Mouse (Mus musculus): Measurements from ENCODE around the gene Usp35.
A peak's percentile ranks its signal among the peaks of the same experiment; 100 is the strongest.

Gene Usp35

DNA sequence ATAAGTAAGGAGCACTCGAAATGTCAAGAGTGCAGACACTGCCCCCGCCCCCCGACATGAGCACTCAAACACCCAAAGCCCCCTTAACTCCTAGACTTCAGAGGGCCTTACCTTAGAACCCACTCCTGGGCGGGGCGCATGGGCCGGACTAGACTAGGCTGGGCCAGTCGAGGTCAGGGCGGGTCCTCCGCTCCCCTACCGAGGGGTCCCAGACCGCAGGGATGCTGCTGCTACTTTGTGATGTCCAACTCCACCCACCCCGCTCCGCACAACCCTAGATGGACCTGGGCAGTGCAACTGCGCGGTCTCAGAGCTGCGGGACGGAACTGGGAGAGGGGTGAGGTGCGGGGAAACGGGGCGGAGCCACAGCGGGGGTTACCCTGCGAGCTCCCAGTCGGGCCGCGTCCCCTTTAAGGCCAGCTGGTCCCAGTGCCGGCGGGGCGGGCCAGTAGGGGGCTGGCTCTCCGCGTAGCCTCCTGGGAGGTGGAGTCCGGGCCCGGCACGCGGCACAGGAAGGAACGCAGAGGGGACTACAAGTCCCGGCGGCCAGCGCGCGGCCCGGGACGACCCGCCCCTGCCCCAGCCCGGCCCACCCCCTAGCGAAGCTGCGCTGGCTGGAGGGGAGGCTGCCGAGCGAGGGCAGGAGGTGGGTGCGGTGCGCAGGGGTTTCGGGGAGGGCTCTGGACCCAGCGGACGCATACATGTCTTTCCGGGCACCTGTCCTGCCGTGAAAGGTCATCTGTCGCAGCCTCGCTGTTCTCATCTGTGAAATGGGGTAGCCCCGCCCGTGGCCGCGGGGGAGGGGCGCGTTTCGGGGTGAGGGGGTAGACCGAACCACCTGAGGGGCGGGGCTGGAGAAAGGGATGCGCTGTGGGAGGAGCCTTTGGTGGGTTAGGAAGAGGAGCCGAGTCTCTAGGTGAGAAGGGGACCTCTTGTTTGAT, at the start of gene Usp35, which contains the start of gene Kctd21:
Gene Usp35, minus strand, starts transcription at position 295 of the 941 bp plus-strand sequence.
Gene Kctd21, plus strand, starts transcription at position 602 of the 941 bp plus-strand sequence.
- DNase-seq, result peak; percentile 92 to 94

DNA sequence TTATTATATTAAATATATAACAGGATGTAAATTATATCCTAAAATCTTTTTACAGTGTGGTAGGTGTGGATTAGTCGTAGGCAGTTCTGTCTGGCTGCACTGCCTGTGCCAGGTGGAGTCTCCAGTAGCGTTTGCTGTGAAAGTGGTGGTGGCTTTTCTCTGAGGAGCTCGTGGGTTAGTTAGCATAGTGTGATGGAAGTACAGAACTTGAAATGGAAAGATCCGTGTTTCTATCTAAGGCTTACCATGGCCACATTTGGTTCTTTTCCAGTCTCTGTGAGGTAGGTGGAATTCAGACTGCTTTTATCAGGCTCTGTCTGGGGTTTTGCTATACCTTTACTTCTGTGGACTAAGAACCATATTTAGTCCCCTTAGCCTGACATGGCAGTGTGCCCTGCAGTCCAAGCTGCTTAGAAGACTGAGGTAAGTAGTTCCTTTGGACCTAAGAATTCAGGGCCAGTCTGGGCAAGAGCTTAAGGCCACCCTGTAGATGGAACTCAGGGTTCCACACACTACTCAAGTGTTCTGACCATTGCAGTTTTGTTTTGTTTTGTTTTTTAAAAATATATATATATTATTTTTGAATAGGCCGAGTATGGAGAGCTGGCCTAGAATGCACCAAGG, 48.8 kb upstream of the Usp35 start:
- DNase-seq, result no peak

DNA sequence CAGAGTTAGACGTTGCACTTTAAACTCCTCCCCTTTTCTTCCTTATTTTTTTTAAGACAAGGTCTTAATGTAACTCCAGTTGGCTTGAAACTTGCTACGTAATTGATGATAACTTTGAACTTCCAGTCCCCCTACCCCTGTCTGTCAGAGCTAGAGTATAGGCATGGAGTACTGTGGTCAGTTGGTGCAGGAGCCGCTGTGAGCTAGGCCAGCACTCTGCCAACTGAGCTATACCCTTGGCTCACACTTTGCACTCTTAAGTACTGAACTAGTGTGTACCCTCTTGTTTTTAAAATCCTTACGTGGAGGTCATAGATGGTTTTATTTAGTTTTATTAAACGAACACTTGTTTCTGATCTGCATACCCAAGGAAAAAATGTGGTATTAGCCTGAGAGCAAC, 47.5 kb upstream of the Usp35 start:
- DNase-seq, result no peak

DNA sequence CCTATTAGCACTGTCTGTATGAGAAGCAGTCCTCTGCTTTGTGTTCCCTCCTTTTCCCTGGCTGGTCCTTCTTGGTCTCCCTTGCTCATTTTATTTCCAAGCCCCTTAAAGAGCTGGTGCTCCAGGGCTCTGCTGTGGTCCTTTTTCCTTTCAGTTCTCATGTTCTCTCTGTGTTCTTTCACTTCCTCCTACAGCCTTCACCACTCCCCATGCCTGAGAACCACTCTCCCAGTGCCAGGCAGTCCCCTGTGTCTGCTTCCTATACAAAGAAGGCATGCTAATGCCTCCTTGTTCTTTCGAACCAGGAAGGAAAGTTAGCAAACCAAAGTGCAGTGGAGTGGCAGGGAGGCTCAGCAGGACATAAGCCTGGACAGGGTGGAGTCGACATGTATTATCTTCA, 44.1 kb upstream of the Usp35 start:
- DNase-seq, result no peak

DNA sequence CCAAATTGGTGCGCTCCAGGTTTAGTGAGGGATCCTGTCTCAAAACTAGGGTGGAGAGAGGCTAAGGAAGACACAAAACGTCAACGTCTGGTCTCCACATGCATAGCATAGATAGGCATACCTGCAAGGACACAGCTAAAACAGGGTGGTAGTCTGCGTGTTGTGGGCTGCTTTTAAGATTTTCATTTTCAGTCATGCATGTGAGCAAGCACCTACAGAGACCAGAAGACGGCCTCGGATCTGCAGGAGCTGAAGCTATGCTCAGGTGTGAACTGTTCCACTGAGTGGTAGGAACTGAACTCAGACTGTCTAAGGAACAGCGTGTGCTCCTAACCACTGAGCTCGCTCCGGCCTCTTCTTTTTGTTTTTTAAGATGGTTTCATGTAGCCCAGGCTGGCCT, 43.3 kb upstream of the Usp35 start:
- DNase-seq, result no peak

GRCm38 (mm10) chr7:97365887-97366286, 34.1 kb upstream of the Usp35 start:
- DNase-seq, result no peak

DNA sequence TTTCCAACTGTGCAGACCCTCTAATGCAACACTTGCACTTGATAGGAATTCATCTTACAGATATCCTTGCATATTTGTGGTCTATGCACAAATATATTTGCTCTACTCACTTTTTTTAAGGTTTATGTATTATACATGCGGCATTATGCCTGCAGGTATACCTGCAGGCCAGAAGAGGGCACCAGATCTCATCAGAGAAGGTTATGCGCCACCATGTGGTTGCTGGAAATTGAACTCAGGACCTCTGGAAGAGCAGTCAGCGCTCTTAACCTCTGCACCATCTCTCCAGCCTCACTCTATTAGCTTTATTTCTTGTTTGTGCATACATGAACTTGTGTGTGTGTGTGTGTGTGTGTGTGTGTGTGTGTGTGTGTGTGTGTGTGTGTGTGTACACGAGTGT, 29.6 kb upstream of the Usp35 start:
- DNase-seq, result peak in 1 of 2 experiments; percentile 22

GRCm38 (mm10) chr7:97360955-97361354, 29.1 kb upstream of the Usp35 start:
- DNase-seq, result no peak

DNA sequence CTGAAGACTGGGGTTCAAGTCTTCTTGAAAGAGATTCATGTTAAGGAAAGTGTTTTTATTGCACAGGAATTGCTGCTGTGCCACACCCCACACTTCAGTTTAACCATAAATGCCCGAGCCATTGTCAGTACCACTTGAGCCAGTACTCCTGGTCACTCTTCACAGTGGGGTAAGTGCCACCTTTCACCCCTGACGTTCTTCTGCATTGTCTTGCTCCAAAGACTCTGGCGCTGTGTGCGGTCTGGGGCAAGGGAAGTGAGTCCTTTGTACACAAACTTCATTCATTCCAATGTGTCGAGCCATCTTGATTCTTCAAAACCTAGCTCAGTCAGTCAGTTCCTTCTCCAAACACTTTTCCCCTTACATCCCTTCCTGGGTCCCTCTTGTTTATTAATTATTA, 28.3 kb upstream of the Usp35 start:
- DNase-seq, result no peak

GRCm38 (mm10) chr7:97358347-97358746, 26.5 kb upstream of the Usp35 start:
- DNase-seq, result no peak

GRCm38 (mm10) chr7:97357840-97358239, 26.0 kb upstream of the Usp35 start:
- DNase-seq, result no peak

DNA sequence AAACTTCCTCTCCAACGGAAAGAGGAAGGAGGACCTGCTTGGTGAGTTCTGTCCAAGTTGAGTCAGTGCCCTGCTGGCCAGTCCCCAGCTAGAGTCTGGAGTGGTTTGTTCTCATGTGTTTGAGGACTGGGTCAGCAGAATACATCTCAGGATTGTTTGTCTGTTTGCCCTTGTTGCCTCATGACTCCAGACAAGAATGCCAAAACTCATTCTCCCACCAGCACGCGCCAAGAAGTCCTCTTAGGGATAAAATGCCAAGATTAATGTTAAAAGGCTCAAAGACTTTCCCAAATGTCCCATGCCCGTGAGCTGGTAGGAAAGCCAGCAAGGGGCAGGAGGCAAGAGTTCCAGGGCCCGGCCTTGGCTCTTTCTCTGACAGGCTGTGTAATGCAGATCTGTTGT, 25.1 kb upstream of the Usp35 start:
- no peak for DNase-seq

DNA sequence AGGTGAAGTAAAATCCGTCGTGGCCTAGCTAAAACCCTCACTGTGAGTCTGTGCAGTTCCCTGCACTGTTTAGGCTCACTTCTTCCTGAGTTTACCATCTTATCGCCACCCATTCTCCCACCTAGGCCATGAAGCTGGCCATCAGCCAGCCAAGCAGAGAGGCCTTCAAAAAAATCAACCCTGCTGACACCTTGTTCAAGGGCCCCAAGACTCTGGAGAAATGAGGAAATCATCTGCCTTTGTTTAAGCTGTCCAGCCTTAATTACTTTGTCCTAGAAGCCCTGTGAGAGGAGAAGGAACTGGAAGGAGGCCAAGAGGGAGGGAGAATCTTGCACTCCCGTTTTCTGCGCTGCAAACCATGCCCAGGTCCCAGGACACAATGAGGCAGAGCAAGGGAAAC, 24.4 kb upstream of the Usp35 start:
- no peak for DNase-seq

DNA sequence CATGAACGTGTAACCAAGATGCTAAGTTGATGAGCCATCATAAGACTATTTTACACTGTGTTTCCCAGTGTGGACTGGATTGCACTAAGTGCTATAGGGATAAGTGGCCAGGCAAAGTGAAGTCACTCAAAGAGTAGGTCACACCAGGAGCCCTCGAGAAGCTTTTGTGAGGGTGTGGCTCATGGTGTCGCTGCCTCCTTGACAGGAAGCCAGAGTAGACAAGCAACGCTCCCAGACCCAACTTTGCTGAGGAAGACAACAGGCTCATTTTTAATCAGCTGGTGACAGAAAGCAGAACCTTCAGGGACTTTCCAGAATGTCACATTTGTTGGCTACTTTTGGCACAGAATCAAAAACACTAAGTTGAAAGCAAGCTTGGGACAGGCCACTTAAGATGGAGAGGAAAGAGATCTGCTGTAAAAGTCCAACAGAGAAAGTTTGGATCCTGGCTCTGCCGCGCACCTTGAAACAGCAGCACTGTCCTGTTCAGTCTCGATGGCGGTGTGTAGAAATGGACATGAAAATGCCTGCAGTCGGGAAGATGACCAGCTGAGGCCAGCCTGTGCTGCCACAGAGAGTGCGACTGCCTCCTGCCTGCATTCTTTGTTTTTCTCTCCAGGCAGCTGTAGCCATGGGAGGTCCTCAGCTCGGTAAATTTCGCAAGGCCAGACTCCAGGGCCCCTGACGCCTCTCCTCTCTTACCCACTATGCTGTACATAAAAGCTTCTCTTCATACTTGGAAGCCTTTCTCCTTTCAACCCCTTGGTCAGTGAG, 23.4 kb upstream of the Usp35 start:
- no peak for DNase-seq

DNA sequence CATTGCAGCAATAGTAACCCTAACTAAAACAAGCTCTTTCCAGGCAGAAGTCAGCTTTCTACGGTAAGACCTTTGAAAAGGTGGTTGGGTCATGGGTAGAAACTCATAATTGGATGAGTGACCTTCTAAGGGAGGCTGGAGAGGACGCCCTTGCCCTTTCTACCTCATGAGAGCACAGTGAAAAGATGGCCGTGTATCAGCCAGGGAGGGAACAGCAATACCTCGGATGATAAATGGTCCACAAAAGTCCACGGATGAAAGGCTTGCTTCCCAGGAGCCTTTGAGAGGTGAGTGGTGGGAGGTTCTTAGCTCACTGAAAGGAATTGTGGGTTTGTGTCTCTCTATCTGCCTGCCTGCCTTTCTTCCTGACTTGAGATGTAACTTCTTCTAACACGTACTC, 21.5 kb upstream of the Usp35 start:
- DNase-seq, result no peak

DNA sequence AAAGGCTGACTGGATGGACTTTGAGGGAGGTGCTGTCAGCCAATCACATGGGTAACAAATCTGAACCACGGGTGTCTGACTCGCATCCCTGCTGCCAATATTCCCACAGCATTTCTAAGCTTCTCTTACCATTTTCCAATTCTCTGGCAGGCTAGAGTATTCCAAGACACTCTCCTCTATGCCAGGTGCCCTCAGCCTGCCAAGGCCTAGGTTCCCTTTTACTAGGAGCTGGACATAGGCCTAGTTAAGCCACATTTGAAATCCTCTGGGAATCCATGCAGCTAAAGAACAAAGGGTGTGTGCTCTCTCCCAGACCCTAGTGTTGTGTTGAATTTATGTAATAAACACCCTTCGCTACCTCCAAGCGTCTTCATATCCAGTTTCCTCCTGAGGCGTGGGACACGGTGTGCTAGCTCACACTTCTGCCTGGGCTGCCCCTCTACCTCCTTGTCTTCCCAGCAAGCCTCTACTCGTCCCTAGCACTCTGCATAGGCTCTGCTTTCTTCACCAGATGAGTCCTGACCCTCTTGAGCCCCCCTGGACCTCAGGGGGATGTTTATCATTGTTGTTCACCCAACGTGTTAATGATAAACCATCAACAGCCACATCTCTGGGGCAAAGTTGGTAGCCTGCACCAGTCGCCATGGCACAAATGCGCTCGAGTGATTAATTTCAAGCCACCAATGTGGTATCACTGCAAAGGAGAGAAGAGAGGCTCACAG, 20.1 kb upstream of the Usp35 start:
- DNase-seq, result no peak

- no peak for DNase-seq
These were observed 19.1 kb upstream of the Usp35 start for GRCm38 (mm10) chr7:97350891-97351290.

- no peak for DNase-seq
These were observed 17.6 kb upstream of the Usp35 start for GRCm38 (mm10) chr7:97349438-97349837.

- no peak for DNase-seq
These were observed 17.0 kb upstream of the Usp35 start for GRCm38 (mm10) chr7:97348836-97349235.

GRCm38 (mm10) chr7:97348318-97348717, 16.5 kb upstream of the Usp35 start:
- no peak for DNase-seq

DNA sequence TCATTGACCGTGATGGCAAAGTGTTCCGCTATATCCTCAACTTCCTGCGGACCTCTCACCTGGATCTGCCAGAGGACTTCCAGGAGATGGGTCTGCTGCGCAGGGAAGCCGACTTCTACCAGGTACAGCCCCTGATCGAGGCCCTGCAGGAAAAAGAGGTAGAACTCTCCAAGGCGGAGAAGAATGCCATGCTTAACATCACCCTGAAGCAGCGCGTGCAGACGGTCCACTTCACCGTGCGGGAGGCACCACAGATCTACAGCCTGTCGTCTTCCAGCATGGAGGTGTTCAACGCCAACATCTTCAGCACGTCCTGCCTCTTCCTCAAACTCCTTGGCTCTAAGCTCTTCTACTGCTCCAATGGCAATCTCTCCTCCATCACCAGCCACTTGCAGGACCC, 15.6 kb upstream of the Usp35 start:
- no peak for DNase-seq

DNA sequence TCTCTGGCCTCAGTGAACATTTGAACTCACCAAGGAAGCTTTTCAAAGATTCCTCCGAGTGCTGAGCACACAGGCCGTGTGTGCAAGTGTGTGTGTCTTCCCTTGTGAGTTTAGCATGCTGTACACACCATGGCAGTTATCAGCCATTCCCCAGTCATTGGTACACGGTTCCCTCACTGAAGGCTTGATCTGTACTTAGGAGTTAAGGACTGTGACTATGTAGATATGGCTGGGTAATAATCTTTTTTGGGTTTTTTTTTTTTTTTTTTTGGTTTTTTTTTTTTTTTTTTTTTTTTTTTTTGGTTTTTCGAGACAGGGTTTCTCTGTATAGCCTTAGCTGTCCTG, 15.0 kb upstream of the Usp35 start:
- no peak for DNase-seq

Data from kidney, adult 8-10 months (tissue).